Mouse (Mus musculus) cerebellum, adult 2 months (tissue): Measurements from ENCODE around the gene Cox8c. TPM values are rescaled to one million over a fixed set of nuclear protein-coding genes. Genes with fewer than 3 reads are reported as not detected.

Experiments used
- DNase-seq, 2 experiments: peaks; one replicate each; pipeline ENCODE4 v3.0.0; 2021
- H3K27ac ChIP-seq: fragments of 200-500 bp; 2 replicates; pipeline ENCODE4 v1.5.1; 2012; ENCODE audit warnings: low read length, control low read depth, inconsistent platforms; ENCODE audit not compliant: insufficient read depth
- H3K27me3 ChIP-seq: fragments of 200-500 bp; 2 replicates; pipeline ENCODE4 v1.6.1; 2012; ENCODE audit warnings: inconsistent platforms, mild to moderate bottlenecking, low read length, moderate library complexity; ENCODE audit not compliant: control insufficient read depth, insufficient read depth
- H3K4me1 ChIP-seq: fragments of 200-500 bp; 2 replicates; pipeline ENCODE4 v1.6.1; 2011; ENCODE audit warnings: low read length; ENCODE audit not compliant: control insufficient read depth, insufficient read depth
- H3K4me3 ChIP-seq: fragments of 200-500 bp; replicated peaks from 2 replicates; pipeline ENCODE3; 2011; ENCODE audit warnings: mild to moderate bottlenecking, low read depth, low read length, control low read depth; ENCODE audit not compliant: insufficient read depth
- CTCF ChIP-seq: fragments of 200-500 bp; IDR thresholded peaks from 2 replicates; pipeline ENCODE4 v1.5.1; 2011; ENCODE audit warnings: low read depth, mild to moderate bottlenecking, control low read depth, low read length, moderate library complexity, borderline replicate concordance; ENCODE audit not compliant: insufficient read depth
- POLR2A ChIP-seq: fragments of 200-500 bp; IDR thresholded peaks from 2 replicates; pipeline ENCODE4 v1.6.1; 2011; ENCODE audit warnings: low read length, control low read depth, borderline replicate concordance; ENCODE audit not compliant: insufficient read depth
- WGBS: fragments of 180-500 bp; shearing (Covaris S2); methylation state at CpG from one replicate; pipeline ENCODE4 v1.1.7; 2018; 5-methylcytosine and 5-hydroxymethylcytosine counted together
- polyA plus RNA-seq: library from polyadenylated mRNA; depleted of rRNA; stranded (reverse); fragments of >200 nt; gene quantifications from 2 replicates; pipeline ENCODE4 v1.2.3, GENCODE M21; 2012; rRNA removed

The Cox8c gene
- polyA plus RNA-seq, 1 experiment: not detected

GRCm38 (mm10) chr12:102935892-102936291 is 36.8 kb downstream of the Cox8c start:
- 59% methylated on average over 1 of the region's 1 CpGs for WGBS

DNA sequence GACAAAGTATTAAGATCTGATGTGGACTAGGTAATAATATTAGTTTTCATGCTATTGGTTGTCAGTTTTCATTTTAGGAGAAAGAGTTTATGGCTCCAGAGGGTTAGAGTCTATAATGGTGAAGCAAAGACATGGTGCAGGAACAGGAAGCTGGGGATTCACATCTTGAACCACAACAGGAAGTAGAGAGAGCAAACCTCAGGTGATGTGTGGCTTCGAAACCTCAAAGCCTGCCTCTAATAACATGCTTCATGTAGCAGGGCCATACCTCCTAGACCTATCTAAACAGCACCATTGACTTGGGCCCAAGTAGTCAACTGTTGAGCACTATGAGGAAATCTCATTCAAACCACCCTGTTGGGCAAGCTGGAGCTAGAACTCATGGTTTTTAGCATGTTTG is 46.5 kb downstream of the Cox8c start:
- no peak overlapping the region for H3K4me3 ChIP-seq
- no peak for DNase-seq
- no peaks in the 10 kb centered on the region for H3K4me1 ChIP-seq
- WGBS: 97% methylated on average over 1 of the region's 1 CpGs
- H3K27ac ChIP-seq: no peak overlapping the region
- no peaks in the 10 kb centered on the region for H3K27me3 ChIP-seq
- TF ChIP-seq POLR2A: no peak
- no peak for TF ChIP-seq CTCF

More at GRCm38 (mm10) chr12:102935892-102936291, 36.8 kb downstream of the Cox8c start:
- no peak for DNase-seq
- Histone ChIP-seq H3K27ac (no peak overlapping the region), H3K4me1 (no peaks in the 10 kb centered on the region), H3K4me3 (no peak overlapping the region), H3K27me3 (no peaks in the 10 kb centered on the region)
- TF ChIP-seq CTCF (no peak), POLR2A (no peak)

DNA sequence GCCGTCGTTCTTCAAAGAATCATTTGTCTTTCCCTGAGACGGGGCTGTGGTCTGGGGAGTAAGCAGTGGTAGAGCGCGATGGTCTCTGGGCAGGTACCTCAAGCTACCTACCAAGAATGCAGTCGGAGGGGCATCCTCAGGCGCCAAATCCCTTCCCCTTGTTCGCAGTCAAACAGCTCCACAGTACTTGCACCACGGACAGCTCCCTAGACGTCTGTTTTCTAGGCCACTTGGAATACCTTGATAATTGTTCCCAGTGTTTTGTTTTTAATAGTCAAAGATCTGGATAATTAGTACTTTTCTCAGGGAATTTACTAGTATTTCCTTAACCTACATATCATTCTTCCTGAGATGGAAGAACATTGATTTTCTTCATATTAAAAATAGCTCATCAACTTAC is 48.7 kb downstream of the Cox8c start:
- no peak for DNase-seq
- no peak overlapping the region for H3K27ac ChIP-seq
- TF ChIP-seq CTCF (no peak), POLR2A (no peak)
- H3K27me3 ChIP-seq: no peaks in the 10 kb centered on the region
- WGBS: 45% methylated on average over 10 of the region's 10 CpGs
- no peaks in the 10 kb centered on the region for H3K4me1 ChIP-seq
- no peak overlapping the region for H3K4me3 ChIP-seq

DNA sequence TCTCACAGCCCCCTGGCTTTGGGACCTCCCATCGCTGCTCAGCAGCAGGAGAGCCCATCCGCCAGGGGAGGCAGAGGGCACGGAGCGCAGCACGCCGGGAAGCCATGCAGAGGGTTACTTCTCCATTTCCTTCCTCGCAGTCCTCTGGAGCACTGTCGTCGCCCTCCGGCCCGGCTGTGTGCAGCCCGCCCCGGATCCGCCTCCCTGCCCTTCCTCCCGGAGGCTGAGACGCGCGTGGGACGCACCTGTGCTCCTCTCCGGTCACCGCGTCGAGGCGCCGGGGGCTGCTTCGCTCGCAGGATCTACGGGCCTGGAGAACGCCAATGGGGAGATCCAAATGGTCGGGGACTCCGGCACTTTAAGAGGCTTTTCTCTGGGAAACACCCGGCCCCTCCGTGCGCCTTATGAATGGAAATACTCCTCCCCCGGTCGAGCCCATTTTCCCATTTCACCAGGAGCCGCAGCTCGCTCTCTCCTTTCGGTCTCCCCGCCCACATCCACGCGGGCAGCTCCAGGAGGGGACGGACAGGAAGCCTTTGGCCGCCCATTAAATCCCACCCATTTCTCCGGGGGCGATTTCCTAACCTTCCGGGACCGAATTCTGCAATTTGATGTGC is 49.8 kb downstream of the Cox8c start, which contains the start of gene Unc79:
TSS of gene Unc79 (plus strand) at position 82 of the 617 bp plus-strand sequence.
- Histone ChIP-seq H3K4me3 (peak within 1 kb of the TSS; percentile 76), H3K27me3 (no peaks in the 10 kb centered on the region), H3K27ac (peak within 1 kb of the TSS; percentile 69), H3K4me1 (no peaks in the 10 kb centered on the region)
- TF ChIP-seq POLR2A (peak; percentile 25; the same call in 1 of the 2 replicates), CTCF (no peak)
- DNase-seq: peak; percentile 85 to 86
- WGBS: under 1% methylated on average over 48 of the region's 48 CpGs

- peak; percentile 79 to 83 for DNase-seq
- Histone ChIP-seq H3K27ac (peak overlapping the region; percentile 69), H3K4me3 (peak overlapping the region; percentile 76), H3K4me1 (no peaks in the 10 kb centered on the region), H3K27me3 (no peaks in the 10 kb centered on the region)
- TF ChIP-seq CTCF (no peak), POLR2A (peak; percentile 35; the same call in 1 of the 2 replicates)
- under 1% methylated on average over 42 of the region's 42 CpGs for WGBS
These were observed 50.5 kb downstream of the Cox8c start for GRCm38 (mm10) chr12:102949395-102950208.

Other genes with a start within 250 kb of the Cox8c start
- 64.9 and 67.6 TPM in 2 replicates for gene Itpk1, start 194.4 kb upstream of the Cox8c start, polyA plus RNA-seq
- 11.9 and 13.8 TPM in 2 replicates for gene Moap1, start 155.7 kb upstream of the Cox8c start, polyA plus RNA-seq
- gene Tmem251, start 155.6 kb upstream of the Cox8c start, polyA plus RNA-seq: 3.7 and 3.9 TPM in 2 replicates
- gene Gm28051, start 141.6 kb upstream of the Cox8c start, polyA plus RNA-seq: not detected in 2 replicates
- 18.9 and 22.5 TPM in 2 replicates for gene Gon7, start 141.5 kb upstream of the Cox8c start, polyA plus RNA-seq
- 24.3 and 25.5 TPM in 2 replicates for gene Ubr7, start 141.3 kb upstream of the Cox8c start, polyA plus RNA-seq
- gene Gm20604, start 140.6 kb upstream of the Cox8c start, polyA plus RNA-seq: 27.0 and 28.7 TPM in 2 replicates
- 12.8 and 13.8 TPM in 2 replicates for gene Btbd7, start 20.8 kb upstream of the Cox8c start, polyA plus RNA-seq
- gene Unc79, start 49.5 kb downstream of the Cox8c start, polyA plus RNA-seq: 26.1 and 28.2 TPM in 2 replicates